Mouse (Mus musculus) activated CD4-positive, CD25-positive, alpha-beta regulatory T cell (primary cell): ENCODE measurements around the gene Msh5. TPM values are rescaled to one million over a fixed set of nuclear protein-coding genes. Genes with fewer than 3 reads are reported as not detected.

Source experiments
- polyA plus RNA-seq, 2 experiments: library from polyadenylated mRNA; unstranded; fragments of 100-300 nt; shearing (Covaris generic); gene quantifications; one replicate each; pipeline ENCODE4 v1.2.1; 2017

Msh5 gene
- 1 to 10 TPM in 1 of 2 experiments, under 1 TPM in 1; 0.87 to 2.6 TPM for polyA plus RNA-seq

DNA sequence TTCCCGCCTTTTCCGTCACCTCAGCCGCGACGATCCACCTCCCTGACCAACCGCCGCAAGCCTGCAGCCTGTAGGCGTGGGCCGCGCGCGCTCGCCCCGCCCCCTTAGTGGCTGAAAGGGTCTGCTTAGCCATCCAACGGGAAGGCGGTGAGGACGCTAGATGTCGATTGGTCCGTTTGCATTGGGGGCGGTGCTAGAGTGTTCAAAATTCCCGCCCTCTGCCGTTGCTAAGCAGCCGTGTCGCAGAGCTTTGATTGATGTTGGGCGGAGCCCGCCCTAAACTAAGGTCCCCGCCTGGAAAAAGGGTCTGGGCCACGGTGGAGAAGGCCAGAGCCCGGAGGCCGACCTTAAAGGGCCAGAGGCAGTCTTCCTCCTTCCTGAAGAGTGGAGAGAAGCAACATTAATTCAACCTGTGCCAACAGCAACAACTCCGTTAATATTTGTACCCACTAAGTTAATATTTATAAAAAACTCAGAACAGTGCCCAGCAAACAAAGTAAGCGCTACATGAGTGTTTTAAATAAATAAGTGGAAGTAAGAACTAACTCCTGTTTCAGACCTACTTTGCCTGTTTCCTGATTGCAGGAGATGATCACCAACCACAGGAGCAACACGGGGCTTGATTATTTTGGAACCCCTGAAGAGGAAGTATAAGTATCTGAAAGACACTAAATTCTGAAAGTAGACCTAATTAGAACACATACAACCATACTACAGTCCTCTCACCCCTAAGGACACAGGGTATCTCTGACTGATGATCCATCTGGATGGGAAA lies at the start of gene Msh5:
Gene Msh5 (minus strand): TSS at position 65 of the 775 bp plus-strand sequence.

DNA sequence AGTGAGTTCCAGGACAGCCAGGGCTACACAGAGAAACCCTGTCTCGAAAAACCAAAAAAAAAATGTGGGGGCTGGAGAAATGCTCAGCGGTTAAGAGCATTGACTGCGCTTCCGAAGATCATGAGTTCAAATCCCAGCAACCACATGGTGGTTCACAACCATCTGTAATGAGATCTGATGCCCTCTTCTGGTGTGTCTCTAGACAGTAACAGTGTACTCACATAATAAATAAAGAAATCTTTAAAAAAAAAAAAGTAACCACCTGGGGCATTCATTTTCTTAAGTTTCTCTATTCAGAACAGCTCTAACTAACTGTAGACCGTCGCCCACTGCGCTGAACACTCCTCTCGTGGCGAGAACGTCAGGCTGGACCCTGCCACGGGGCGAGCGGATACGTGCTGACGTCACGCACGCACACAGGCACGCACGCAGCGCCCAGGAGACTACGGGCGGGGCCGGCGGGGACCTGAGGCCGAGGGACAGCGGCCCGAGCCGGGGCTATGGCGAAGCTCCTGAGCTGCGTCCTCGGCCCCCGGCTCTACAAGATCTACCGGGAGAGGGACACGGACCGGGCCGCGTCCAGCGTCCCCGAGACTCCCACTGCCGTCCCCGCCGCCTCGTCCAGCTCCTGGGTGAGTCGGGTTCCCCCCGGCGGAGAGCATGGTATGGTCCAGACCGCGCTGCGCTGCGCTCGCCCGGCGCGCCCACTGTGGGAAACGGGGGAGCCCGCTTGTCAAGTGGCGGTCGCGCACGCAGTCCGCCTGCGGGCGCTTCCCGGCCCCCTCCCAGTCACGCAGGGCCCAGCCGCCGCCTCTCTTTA lies 42.5 kb upstream of the Msh5 start, which contains the start of gene Abhd16a:
Gene Abhd16a (plus strand): TSS at position 439 of the 820 bp plus-strand sequence.

DNA sequence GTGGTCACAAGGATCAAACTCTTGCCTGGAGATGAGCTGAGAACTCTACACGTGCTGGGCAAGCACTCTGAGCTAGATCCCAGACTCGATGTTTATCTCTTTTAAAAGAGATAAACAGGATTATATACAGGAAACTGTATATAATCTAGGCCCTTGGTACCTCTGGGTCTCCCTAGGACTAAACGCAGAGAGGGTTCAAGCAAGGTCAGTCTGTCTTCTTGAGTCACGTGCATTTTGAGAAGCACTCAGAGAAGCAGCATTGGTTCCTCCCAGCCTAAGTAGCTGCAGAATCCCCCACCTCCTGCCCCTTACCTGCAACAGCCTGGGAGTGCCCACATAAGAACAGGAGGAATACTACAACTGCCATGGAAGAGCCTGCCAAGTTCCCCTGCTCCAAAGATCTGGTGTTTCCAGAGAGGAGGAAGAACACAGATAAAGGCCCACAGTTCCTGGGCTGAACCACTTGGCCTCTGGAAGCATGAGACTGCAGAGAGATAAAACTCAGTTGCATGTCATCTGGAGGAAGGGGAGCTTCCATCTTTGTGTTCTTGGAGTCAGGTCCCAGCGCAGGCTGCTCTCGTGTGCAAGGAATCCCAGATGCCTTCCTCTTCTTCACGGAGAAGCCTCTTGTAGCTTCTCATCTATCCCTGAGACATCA lies 38.8 kb upstream of the Msh5 start, which contains the start of gene Ly6g6f:
Gene Ly6g6f (minus strand): TSS at position 403 of the 658 bp plus-strand sequence.

DNA sequence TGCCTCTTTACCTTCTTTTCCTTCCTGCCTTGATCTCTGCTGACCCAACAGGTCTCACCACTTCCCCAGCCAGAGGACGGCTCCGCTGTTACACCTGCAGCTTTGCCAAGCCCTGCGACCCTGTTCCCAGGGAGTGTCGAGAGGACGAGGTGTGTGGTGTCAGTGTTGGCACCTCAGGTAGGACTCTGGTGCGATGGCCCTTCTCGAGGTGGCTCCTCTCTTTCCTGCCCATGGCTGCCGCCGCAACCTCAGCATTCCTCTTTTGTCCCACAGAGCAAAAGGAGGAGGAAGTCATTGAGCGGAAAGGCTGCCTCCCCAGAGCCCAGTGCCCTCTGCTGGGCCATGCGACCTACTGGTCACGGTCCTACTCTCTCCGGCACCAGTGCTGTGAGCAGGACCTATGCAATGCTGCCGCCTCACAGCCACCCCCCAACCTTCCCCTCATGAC lies 31.3 kb upstream of the Msh5 start, which contains the start of gene Ly6g6d:
Gene Ly6g6d (minus strand): TSS at position 280 of the 448 bp plus-strand sequence.

DNA sequence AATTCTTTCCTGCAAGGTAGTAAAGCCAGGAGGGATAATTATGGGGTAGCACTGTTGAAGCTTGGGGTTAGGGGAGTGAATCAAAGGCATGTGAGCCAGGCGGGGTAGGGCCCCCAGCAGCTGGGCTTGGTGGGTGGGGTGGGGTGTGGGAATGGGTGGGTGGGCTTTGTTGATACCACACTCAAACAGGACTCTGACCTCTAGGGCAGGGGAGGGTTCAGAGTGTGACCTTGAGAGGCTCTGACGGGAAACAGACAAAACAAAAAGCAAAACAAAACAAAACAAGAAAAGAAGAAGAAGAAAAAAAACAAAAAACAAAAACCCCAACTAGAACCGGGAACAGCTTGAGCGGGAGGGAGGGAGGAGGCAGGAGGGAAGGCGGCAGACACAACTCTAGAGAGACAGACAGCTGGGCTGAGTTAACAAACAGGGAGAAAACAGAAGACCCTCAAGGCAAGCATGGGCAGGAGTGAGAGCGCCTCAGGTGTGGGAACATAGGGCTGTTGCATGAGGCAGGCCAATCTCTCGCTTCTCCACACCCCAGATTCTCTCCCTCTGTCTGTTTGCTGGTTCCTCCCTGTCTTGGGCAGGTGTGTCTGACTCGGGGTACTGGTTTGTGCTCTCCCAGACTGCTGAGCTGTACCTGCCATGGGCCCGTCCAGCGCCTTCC lies 30.1 kb upstream of the Msh5 start, which contains the start of gene Ly6g6e:
Gene Ly6g6e (plus strand): TSS at position 396 of the 670 bp plus-strand sequence.

DNA sequence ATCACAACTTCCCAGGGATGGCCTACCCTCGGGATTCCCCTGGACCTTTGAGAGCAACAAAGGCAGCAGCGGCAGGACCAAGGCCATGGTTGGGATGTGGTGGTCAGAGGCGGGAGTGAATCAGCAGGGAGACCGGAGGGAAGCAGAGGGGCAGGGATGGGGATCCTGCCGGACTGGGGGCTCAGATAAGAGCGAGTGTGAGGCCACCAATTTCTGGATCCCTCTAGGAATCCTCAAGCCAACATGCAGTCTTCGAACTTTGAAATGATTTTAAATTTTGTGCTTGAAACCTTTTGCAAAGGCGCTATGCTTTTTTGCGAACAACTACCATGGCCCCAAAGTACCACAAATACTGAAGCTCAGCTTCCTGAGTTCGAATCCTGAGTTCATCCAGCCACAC lies 19.5 kb upstream of the Msh5 start, which contains the start of gene Mpig6b:
Gene Mpig6b (minus strand): TSS at position 101 of the 400 bp plus-strand sequence.

DNA sequence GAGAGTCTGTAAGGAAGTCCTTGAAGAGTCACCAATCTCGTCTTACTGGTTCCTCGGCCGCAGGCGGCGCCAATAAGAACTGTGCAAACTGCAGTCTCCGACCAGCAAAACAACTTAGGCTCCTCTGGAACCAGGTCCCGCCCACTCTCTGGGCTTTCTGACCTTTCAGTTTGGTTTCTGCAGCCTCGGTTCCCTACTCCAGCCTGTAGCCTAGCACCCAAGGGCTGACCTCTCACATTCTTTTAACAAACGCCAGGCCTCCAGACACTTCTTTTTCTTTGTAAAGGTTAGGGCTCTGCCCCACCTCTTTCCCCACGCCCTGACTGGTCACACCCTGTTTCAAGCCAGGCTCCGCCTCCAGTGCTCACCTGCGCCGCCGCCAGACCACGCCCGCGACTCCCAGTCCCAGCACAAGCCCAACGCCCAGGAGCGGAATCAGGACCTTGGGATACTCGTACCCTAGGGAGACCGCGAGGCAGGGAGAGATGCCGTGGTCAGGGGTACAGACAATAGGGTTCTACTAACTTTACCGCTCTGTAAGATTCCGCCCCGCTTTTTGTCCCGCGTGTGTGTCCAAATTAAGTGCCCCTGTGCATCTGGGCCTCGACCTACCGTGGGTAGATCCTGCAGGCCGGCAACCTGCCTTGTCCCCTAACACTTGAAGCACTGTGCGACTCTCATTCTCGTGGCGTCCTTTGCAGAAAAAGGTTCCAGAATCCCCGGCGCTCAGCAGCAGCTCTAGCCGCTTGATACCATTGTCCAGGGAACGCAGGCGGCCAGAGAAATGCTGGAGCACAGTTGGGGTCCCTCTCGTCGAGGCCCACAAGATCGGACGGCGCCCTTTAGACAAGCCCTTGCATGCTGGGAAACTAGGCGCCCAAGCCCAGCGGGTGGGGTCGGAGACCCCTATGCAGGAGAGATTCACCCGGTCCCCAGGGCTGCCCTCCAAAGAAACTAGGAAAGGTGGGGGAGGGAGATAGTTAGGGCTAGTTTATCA lies 18.7 kb upstream of the Msh5 start, which contains the start of gene Ly6g6c:
Gene Ly6g6c (plus strand): TSS at position 438 of the 997 bp plus-strand sequence.

DNA sequence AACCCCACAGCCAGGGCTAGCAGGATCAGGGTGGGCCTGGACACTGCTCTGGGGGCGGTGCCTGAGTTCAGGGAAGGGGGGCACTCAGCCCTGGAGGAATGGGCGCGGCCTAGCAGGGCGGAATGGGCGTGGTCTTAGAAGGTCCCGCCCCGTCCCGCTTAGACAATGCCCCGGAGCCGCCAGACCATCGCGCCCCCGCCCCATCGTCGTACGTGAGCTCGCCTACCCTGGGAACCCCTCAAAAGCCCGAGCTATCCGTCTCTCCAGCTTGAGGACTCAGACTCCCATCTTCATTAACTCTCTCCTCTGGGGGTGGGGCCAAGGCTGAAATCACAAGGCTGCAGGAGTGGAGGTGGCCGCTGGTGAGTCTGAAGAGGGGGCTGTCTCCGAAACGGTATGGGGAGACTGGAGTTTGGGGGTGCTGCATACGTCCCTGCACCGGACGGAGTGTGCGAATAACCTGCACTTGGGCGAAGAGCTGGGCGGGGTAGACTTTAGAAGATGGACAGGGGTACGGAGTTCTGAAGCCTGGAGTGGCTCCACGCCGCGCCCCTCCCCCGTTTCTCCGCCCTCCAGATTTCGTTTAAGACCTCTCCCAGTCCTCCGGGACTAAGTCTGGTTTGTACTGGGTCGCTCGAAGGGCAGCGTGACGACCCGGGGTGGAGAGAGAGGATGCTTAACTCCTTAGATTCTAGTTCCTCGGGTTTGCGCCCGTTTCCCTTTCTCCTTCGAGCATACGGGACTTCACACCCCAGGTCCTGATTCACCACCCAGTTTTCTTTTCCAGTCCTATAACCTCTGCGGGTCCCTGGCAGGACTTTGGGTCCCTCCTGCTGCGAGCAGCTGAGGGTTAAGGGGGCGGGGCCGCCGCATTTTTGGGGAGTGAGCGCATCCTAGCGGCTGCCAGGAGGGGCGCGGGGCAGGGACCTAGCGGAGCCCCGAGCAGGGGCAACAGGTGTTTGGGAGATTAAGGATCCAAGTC lies 12.7 kb upstream of the Msh5 start, which contains the start of gene Ddah2:
Gene Ddah2 (plus strand): TSS at position 125 of the 982 bp plus-strand sequence.

DNA sequence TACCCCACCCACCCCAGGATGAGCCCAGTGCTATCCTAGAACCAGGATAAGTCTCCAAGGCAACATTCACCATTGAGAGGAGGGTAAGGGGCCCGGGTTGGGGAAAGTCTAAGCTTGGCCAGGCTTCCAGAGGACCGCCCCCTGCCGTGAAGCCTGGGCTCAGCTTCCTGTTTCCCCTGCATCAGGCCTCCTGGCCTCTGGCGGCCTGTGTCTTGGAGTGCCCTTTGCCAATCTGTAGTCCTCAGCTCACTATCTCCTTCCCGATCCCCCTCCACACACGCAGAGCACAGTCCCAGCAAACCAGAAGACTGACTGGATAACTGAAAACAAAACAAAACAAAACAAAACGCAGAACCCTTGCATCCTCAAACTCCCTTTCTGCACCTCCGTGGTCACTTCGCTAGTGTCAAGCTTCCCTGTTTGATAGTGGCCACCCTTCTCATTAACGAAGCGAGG lies 3.0 kb upstream of the Msh5 start, which contains the start of gene Clic1:
Gene Clic1 (plus strand): TSS at position 406 of the 456 bp plus-strand sequence.

DNA sequence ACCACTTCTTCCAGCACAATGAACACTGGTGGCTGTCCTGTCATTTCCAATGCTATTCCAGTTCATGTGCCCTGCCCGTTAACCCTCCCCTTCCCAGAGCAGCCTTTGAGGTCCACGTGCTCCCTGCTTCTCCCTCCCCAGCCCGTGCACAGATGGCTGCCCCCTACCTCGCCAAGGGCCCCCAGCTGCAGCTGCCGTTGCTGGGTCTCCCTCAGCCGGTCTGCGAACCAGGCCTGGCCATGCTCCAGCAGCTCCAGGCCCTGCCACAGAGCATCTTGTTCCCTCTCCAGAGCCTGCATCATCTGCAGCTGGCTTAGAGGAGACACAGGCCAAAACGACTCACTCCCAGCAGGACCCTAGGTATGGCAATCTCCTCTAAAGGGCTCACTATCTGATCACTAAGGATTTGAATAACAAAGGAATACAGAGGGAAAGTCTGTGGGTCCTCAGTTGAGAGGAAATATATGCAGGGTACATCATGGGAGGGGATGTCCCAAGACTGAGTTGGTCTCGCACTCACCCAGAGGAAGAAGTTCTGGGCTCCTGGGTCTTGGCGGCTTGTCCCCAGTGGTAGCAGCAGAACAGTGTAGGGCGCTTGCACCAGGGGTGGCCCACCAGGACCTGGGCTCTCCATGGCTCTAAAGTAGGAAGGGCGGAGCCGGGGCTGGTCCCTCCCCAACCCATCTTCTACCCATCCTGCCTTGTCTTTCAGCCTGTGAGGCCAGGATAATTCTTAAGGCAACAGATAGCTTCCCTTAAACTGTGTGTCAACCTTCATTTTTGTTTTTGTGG lies 19.1 kb downstream of the Msh5 start, which contains the start of gene Sapcd1:
Gene Sapcd1 (minus strand): TSS at position 740 of the 792 bp plus-strand sequence.

DNA sequence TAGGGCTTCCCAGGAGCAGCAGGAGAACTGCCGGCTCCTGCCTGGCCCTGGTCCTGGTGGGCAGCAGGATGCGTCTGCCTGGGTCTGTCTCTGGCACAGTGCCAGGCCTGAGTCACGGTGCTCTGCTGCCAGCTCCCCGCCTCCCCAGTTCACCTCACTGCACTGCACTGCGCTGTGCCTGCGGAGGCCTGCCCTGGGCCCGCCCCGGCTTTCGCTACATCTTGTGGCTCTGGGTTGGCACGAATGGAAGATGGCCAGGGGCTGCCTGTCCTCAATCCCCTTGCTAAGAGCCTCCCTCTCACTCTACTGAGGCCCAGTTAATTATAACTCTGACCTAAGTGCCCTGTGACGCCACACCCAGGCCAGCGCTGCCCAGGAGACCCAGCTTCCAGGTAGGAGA lies 30.2 kb downstream of the Msh5 start, which contains the start of gene Vwa7:
Gene Vwa7 (plus strand): TSS at position 204 of the 400 bp plus-strand sequence.

DNA sequence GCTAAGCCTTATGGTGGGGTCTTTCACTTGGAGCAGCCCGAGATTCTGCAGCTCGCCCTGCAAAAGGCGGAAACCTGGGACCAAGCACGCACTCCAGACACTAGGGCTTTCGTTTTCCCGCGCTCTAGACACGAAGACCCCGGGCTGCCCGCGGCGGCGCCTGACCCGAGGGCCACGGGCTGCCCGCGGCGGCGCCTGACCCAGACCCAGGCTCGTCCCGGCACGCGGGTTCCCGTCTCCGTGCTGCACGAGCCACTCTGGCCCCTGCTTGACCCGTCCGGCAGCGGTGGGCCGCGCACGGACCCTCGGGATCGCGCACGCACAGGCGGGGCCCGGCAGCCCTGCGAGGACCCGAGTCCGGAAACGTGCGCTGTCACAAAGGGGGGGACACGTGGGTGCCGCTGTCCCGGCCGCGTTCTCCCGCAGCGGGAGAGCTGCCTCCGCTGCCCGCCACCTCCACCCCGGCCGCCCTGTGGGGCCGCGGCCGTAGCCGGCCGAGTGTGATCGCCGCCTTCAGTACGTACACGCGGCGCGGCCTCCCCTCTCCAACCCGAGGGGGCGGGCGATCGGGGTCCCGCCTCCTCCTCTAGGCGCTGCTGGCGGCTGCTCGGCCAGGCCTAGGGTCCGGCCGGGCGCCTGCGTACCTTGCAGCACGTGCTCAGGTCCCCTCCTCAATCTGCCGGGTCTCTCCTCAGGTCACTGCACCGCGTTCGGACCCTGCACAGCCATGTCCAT lies 45.7 kb downstream of the Msh5 start, which contains the start of gene Vars:
Gene Vars (plus strand): TSS at position 271 of the 735 bp plus-strand sequence.

DNA sequence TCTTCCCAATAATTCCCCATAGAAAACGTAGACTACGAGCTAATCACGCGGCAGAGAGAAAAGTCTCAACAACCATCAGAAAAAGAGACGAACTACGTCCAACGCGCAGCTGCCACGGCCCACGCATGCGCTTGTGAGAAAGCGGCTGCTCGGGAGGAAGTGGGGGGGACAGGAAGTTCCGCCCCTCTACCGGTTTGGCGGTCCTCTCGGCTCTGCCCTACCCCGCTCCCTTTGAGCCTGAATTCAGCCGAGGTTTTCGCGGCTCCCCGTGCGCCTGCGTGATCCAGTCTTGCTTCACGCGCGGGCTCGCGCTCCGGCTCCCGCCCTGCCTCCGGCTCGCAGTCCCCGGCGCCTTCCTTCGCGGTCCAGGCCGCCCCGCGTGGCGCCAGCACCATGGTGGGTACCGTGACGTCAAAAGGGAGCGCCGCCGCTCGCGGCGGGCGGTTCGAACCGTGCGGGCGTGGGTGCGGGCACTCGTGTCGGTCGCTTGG lies 64.8 kb downstream of the Msh5 start, which contains the start of gene Lsm2:
Gene Lsm2 (plus strand): TSS at position 173 of the 491 bp plus-strand sequence.

